Mouse (Mus musculus) lung, postnatal 25 days (tissue): ENCODE measurements at regions not wholly inside any gene's neighbourhood (a gene's known extent, or its start where the extent isn't known, plus 50 kb on each side); places are given as distances from the start of the nearest gene placed in this dataset.
A peak's percentile ranks its signal among the peaks of the same experiment; 100 is the strongest.

Source experiments
- DNase-seq: peaks from one replicate; pipeline ENCODE4 v3.0.0; 2022; ENCODE audit warnings: low spot score

DNA sequence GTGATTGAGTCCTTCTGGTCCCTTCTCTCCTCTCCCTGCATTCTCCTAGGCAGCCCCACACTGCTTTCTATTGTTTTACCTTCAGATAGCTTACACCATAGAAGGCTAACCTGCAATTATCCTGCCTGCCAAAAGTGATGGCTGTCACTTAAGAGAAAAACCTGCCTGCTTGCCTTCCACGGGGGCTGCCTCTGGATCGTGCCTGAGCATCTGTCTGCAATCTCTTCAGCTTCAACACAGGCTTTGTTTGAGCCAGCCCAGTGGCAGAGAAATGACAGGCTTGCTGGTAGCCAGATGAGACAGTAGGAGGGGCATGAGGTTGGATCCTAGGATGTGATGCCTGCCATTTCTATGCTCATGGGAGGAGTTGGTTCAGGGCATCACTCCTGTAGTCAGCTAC, 345.2 kb upstream of the Tshz3 start:
- no peak for DNase-seq

- no peak for DNase-seq
These were observed 347.3 kb upstream of the Tshz3 start for GRCm38 (mm10) chr7:36350616-36351015.

GRCm38 (mm10) chr7:36348195-36348594, 349.7 kb upstream of the Tshz3 start:
- DNase-seq, result no peak

DNA sequence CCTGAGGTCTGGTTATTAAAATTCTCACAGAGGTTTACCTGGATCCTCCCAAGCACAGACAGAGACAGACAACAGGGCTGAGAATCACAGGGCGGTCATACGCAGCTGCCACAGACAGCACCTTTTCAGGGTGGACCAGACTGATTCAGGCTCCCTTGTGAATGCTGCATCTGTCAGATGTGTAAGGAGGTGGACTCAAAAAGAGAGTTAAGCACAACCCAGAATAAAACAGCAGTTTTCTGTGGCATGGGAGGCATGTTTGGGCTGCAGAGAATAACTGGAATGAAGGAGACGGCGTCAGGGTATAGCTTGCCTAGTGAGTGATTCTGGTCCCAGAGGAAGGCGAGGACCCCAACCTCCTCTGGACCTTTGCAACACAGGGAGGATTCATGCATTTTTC, 363.1 kb upstream of the Tshz3 start:
- DNase-seq, result no peak

DNA sequence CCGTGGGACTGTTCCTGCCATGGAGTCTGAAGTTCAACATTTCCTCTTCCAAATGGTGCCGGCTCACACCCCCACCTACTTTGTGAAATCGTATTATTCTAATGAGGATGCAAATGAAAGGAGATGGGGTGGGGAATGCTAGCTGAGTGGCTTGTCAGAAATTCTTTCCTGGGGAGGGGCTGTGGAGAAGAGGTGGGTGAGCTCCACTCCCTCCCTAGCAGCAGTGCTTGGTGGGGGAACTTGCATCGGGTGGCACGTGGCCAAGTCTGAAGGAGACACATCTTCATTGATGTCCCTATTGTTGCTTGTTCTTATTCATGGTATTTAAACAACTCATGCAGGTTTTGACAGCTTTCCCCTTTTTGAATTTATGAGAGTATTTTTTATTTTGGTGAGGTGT, 363.8 kb upstream of the Tshz3 start:
- no peak for DNase-seq

DNA sequence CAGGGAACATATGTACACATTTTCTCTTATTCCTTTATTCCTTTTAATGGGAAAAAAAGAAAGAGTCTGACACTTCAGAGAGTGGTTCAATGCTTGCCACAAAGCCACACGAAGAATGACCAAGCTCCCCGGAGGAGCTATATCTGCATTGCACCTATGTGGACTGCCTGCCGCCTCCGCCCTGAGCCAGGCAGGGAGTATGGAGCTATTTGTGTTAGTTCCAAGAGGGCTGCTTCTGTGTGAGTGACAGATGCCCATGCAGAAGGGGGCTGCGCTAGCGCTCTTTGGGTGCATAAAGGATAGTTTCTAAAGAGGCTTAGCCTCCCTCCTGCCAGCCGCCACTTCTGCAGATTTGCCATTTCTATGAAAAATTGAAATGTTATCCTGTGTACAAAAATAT, 365.3 kb upstream of the Tshz3 start:
- DNase-seq, result no peak

- DNase-seq, result no peak
These were observed 369.8 kb upstream of the Tshz3 start for GRCm38 (mm10) chr7:36328141-36328540.

DNA sequence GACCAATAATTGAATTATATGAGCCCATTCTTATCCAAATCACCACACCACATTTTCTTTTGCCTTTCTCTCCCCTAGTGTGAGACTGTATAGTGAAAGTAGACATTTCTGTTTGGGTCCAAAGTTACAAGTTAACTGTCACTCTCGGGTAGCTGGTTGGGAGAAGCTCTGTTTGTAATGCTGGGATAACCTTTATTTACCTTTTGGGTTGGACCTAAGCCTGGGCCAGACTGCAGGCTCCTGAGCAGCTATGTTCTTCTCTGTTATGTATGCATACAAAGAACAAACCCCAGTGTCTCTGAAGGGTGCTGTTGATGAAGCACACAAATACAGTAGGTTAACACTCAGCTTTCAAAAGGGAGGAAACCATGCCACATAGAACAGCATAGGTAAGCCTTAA, 373.9 kb upstream of the Tshz3 start:
- no peak for DNase-seq

- DNase-seq, result no peak
These were observed 375.7 kb upstream of the Tshz3 start for GRCm38 (mm10) chr7:36322181-36322580.

GRCm38 (mm10) chr7:36317466-36318212, 380.3 kb upstream of the Tshz3 start:
- no peak for DNase-seq

DNA sequence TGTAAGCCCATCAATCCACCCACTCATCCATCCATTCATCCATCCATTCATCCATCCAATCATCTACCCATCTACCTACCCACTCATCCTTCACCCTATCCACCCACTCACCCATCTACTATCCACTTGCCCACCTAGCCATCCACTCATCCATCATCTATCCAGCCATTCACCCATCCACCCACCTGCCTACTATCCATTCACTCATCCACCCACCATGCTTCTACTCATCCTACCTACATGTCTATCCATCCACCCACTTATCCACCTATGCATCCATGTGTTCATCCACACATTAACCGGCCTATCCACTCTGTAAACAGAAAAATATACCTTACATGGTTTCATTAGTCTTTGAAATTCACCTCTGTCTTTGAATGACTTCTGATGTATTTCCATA, 384.2 kb upstream of the Tshz3 start:
- DNase-seq, result no peak

DNA sequence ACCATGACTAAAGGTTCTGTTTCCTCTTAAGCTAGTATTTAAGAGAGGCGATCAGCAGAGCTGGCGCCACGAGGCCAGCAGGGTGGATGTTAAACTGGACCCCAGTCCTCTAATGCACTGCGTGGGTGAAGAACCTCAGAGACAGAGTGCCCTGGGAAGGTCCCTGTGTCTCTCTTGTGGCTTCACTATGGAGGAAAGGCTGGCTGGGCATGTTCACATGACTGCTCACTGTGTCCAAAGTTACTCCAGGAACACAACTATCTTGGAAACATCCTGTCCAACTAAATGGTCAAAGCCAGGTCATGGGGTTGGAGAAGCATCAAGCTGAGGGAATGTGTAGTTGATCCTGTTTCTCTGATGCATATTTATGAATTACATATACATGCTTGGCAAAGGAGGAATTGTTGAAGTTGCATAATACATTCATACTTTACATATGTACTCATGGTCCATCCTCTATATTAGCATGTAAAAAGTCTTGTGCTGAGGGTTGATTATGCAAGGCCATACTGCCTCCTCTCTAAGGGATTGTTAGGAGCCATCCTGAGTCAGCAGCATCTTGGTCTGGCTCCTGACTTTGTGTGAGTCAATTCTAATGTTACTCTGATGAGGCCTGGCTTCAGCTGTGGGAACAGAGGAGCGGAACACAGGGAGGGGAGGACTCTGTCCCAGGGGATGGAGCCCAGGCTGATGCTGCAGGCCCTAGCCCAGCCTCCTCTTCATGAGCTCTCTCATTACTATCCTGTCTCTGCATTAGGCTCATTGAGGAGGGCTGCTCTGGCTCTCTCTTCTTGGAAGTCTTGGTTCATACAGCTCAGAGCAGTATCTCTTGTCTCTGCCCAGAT, 387.9 kb upstream of the Tshz3 start:
- no peak for DNase-seq

GRCm38 (mm10) chr7:36308726-36309125, 389.2 kb upstream of the Tshz3 start:
- no peak for DNase-seq

DNA sequence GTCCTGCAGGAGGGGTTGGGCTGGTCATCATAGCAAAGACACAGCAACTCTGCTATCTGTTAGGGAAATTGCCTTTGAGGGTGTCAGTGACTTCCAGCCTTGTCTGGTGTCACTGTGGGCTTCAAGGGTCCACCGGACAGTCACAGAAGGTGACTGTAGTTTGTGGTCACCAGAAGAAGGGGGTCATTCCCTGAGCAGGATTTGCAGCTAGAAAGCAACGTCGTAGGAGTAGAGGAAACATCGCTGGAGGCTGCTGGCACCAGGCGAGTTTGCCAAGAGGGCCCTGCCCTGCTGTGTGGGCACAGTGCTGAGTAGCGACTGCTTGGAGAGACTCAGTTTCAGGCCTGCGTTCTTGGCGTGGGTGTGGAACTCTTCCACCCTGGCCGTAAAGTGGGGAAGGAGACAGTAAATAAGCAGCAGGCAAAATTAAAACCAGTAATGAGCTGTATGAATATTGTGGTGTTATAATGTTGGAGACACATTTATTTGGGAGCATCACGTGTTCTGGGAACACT, 389.8 kb upstream of the Tshz3 start:
- no peak for DNase-seq

GRCm38 (mm10) chr7:36277275-36277674, 420.6 kb upstream of the Tshz3 start:
- DNase-seq, result no peak

DNA sequence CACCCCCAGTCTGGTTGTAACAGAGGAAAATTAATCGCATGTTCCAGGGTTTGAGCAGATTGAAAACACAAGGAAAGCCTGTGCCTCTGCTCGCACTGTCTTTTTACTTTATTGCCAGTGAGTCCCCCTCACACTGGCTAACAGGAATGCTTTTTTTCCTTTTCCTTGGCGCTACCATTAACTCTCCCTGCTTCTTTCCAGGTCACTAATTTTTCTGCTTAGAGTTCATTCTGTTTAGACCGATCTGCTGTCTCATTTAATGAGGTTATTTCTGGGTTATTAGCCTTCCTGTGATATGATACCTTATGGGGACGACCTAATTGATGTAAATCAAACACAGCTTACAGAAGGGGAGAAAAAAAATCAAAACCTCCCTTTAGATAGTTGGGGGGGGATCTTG, 429.0 kb upstream of the Tshz3 start:
- no peak for DNase-seq

DNA sequence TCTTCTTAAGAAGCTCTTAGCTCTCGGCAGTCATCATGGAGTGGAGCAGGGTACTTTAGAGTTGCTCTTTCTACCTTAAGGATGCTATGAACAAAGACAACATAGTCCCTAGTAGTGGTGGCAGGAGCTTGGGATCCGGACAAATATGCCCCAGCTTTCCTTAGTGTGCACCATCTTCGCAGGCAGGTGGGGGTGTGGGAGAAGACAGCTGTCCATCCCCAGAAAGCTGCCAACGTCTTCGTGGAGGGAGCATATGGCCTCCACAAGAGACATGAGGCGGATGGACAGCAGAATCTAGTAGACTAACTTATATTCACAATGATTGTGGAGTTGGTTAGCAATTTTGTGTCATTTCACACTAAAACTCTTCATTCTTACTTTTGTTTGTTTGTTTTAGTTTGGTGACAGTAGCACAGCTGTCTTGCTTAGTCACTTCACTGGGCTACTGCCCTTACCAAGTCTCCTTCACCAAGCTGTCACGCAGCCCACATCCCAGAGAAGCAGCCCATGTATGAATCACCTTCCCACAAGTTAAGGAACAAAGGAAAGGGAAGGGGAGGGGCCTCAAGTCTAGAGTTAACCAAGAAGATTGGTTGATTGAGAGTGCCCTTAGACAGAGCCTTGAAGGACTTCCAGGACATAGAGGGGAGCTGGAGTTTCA, 432.6 kb upstream of the Tshz3 start:
- DNase-seq, result no peak

DNA sequence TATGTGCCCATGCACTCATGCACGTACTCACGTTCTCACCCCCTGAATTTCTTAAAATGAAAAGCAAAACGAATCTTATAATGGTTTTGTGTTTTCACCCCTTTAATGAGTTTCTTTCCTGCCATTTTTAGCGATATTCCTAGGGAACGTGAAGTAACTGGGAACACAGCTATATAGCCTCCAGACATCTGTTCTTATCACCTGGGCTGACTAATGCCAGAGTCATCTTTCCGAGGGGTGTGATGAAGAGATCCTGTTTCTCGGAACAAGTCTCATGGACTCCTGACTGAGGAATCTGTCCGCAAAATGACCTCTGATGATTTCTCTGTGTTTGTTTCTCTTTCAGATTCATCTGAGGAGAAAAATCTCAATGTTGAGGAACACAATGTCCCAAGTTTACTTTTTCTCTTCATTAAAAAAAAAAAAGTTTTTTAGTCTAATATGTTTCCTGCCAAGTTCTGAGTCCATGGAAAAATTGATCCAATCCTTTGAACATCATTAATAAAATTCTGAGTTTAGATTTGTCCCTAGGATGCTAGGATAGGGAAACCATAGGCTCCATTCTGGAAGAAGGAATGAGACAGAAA, 435.7 kb upstream of the Tshz3 start:
- DNase-seq, result peak; percentile 42

DNA sequence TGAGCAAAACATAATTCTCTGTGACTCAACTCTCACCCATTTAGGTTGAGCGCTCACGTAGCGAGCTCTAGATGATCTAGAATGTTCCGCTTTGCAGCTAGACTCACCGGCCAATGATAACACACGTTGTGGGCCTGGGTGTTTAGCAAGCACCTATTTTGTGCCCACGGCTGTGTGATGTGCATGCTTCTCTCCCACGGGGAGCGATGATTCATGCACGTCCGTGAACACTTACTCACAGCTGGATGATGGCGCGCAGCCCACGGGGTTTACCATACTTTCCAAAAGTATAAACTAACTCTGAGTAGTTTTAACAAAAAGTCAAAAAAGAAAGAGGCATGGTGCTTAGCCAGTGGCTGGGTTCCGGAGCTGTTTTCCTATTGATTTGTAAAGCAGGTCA, 440.8 kb upstream of the Tshz3 start:
- no peak for DNase-seq

DNA sequence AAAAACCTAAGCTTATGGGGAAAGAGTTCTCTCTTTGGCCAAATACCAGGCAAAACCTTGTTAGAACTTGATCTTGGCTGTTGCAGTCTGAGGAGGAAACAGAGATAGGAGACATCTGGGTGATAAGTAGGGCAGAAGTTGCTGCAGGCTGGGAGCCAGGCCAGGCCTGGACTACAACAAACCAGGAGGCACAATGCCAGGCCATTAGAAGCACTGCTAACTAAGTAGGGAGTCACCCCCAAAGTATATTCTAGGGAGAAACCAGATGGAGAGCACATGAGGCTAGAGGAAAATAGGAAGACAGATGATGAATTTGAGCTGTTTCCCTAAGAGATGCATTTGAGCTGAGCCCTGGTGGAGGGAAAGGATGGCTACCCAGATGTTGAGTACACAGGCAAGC, 444.6 kb upstream of the Zfp507 start:
- peak; percentile 30 for DNase-seq

DNA sequence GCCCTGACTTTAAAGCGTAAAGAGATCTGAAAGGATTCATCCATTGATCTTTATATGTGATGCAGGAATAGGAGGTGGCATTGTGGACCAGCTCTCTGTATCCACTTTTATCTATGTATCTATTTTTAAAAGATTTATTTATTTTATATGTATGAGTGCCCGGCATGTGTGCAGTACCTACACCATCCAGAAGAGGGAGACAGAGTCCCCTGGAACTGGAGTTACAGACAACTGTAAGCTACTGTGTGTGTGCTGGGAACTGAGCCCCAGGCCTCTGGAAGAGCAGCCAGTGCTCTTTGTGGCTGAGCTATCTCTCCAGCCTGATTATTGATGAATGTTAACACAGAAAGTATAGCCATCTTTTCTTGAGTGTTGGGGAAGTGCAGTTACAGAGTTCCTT, 433.9 kb upstream of the Zfp507 start:
- no peak for DNase-seq

- no peak for DNase-seq
These were observed 426.2 kb upstream of the Zfp507 start for GRCm38 (mm10) chr7:36229031-36229430.
